ENCODE assay signal across 8 mouse cellular contexts in the genomic region with DNA sequence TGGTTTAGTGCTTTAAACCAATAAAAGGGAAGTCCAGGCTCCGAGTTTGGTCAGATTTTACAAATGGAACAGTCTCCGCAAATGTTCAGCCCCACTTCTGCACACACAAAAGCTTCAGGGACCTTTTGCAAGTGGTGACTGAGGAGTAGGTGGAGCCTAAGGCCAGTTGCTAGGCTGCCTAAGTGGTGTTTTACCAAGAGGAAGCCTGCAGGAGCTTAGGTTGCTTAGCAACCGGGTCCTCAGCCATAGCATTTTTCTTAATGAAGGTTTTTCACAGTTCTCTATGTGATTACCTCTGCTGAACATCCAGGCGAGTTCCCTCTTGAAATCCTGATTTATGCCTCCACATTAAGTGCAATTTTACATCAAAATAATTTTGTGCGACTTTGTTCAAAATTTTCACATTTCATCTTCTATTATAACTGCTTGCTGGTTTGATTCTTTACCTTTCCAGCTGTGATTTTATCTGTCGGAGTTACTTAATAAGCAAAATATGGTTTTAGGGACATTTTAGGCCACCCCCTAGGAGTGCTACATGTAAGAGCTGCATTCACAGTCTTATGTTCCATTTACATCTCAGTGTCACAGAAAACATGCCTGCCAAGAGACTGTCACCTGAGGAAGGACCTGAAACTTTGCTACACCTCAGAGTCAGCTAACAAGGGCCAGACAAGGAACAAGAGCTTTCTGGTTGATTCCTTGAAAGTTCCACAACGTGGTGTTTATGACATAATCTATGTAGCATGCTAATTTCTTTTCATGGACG.
DNase-seq lines count a peak whose midpoint lies in the region; ATAC-seq and TF ChIP-seq lines count a peak whose summit lies in the region.

No protein-coding gene starts in this region.

- H3K4me1 ChIP-seq in kidney, embryonic 16.5 days (ENCODE audit: insufficient read depth, low read length): no peaks in the 10 kb centered on the region
- no peaks in the 10 kb centered on the region for H3K4me1 ChIP-seq in kidney, adult 2 months (ENCODE audit: control insufficient read depth, insufficient read depth, low read length)
- peaks cover 13% of the 10 kb centered on the region for H3K4me1 ChIP-seq in forebrain, embryonic 12.5 days
- peaks cover 6% of the 10 kb centered on the region; the same call in 1 of the 2 replicates for H3K4me1 ChIP-seq in midbrain, postnatal 0 days (ENCODE audit: insufficient read depth, low read length)
- no peaks in the 10 kb centered on the region for H3K4me1 ChIP-seq in cerebellum, adult 2 months (ENCODE audit: control insufficient read depth, insufficient read depth, low read length)

- TF ChIP-seq CTCF in kidney, adult 2 months (conservative IDR thresholded peaks at IDR 0.05; ENCODE audit: insufficient read depth, insufficient read length, low read depth, low read length): no peak
- no peak for TF ChIP-seq CTCF in midbrain, postnatal 0 days (IDR thresholded peaks at IDR 0.05)
- TF ChIP-seq CTCF in cerebellum, adult 2 months (IDR thresholded peaks at IDR 0.05; ENCODE audit: borderline replicate concordance, insufficient read depth, low read depth, low read length): no peak

- H3K9ac ChIP-seq in kidney, embryonic 16.5 days (replicated peaks; ENCODE audit: low read length): no peak overlapping the region
- H3K9ac ChIP-seq in forebrain, embryonic 12.5 days: no peak overlapping the region
- 0 out of 2 replicates have a peak overlapping the region, but pooled peaks have one; percentile 8 for H3K9ac ChIP-seq in midbrain, postnatal 0 days (replicated peaks; ENCODE audit: low read length, poor library complexity, severe bottlenecking)

- peak; percentile 79; the same call in 1 of the 2 replicates for ATAC-seq in kidney, embryonic 16.5 days (ENCODE audit: low FRiP score, low TSS enrichment)
- peak; percentile 99 for ATAC-seq in forebrain, embryonic 12.5 days (ENCODE audit: low FRiP score)
- peak; percentile 95 for ATAC-seq in midbrain, postnatal 0 days (ENCODE audit: low FRiP score)

- H3K27me3 ChIP-seq in kidney, embryonic 16.5 days (ENCODE audit: insufficient read depth, low read length): no peaks in the 10 kb centered on the region
- H3K27me3 ChIP-seq in kidney, adult 2 months (replicated peaks; ENCODE audit: control insufficient read depth, insufficient read depth, low read length): no peaks in the 10 kb centered on the region
- H3K27me3 ChIP-seq in forebrain, embryonic 12.5 days: no peaks in the 10 kb centered on the region
- no peaks in the 10 kb centered on the region for H3K27me3 ChIP-seq in midbrain, postnatal 0 days (ENCODE audit: insufficient read depth, low read length)
- no peaks in the 10 kb centered on the region for H3K27me3 ChIP-seq in cerebellum, adult 2 months (ENCODE audit: control insufficient read depth, insufficient read depth, low read length)

- TF ChIP-seq POLR2A in kidney, adult 2 months (IDR thresholded peaks at IDR 0.05; ENCODE audit: low read depth, low read length): no peak
- no peak for TF ChIP-seq POLR2A in cerebellum, adult 2 months (IDR thresholded peaks at IDR 0.05; ENCODE audit: borderline replicate concordance, insufficient read depth, low read length)

- H3K4me2 ChIP-seq in kidney, embryonic 16.5 days (replicated peaks; ENCODE audit: low read depth, low read length): no peak overlapping the region
- peak overlapping the region; percentile 21; the same call in 1 of the 2 replicates for H3K4me2 ChIP-seq in forebrain, embryonic 12.5 days
- H3K4me2 ChIP-seq in midbrain, postnatal 0 days (ENCODE audit: low read depth, low read length, poor library complexity, severe bottlenecking): 0 out of 2 replicates have a peak overlapping the region, but pooled peaks have one; percentile 4

- H3K27ac ChIP-seq in kidney, embryonic 16.5 days (ENCODE audit: low read length): no peak overlapping the region
- no peak overlapping the region for H3K27ac ChIP-seq in kidney, adult 2 months (ENCODE audit: insufficient read depth, low read depth, low read length)
- H3K27ac ChIP-seq in forebrain, embryonic 12.5 days: peak overlapping the region; percentile 90
- peak overlapping the region; percentile 78 for H3K27ac ChIP-seq in midbrain, postnatal 0 days (ENCODE audit: low read depth, low read length)
- H3K27ac ChIP-seq in cerebellum, adult 2 months (ENCODE audit: insufficient read depth, low read length): no peak overlapping the region

- no peak for DNase-seq in kidney, adult 2 months
- peak; percentile 26 to 49 for DNase-seq in layer of hippocampus, postnatal 10 days (ENCODE audit: low spot score in 2 of 2)
- peak; percentile 95 for DNase-seq in midbrain, postnatal 0 days (ENCODE audit: low spot score)
- DNase-seq in gastrocnemius, postnatal 10 days: no peak
- no peak for DNase-seq in cerebellum, adult 2 months
- DNase-seq in ovary, postnatal 36 days (ENCODE audit: low spot score): no peak

- WGBS in kidney, embryonic 16.5 days: 47% methylated on average over 8 of the region's 8 CpGs
- 42% methylated on average over 8 of the region's 8 CpGs for WGBS in kidney, adult 2 months
- WGBS in forebrain, embryonic 12.5 days: 10% methylated on average over 8 of the region's 8 CpGs
- 7% methylated on average over 8 of the region's 8 CpGs for WGBS in midbrain, postnatal 0 days
- whole genome bisulfite sequencing in cerebellum, adult 2 months: 29% methylated on average over 8 of the region's 8 CpGs

- H3K9me3 ChIP-seq in kidney, embryonic 16.5 days (ENCODE audit: low read length): no peaks in the 10 kb centered on the region
- no peaks in the 10 kb centered on the region for H3K9me3 ChIP-seq in forebrain, embryonic 12.5 days
- H3K9me3 ChIP-seq in midbrain, postnatal 0 days (ENCODE audit: low read length): no peaks in the 10 kb centered on the region

- H3K36me3 ChIP-seq in kidney, embryonic 16.5 days (ENCODE audit: insufficient read depth, low read length): no peaks in the 10 kb centered on the region
- H3K36me3 ChIP-seq in kidney, adult 2 months (ENCODE audit: control insufficient read depth, insufficient read depth, low read length): no peaks in the 10 kb centered on the region
- H3K36me3 ChIP-seq in forebrain, embryonic 12.5 days (replicated peaks): no peaks in the 10 kb centered on the region
- no peaks in the 10 kb centered on the region for H3K36me3 ChIP-seq in midbrain, postnatal 0 days (ENCODE audit: insufficient read depth, low read length)

- H3K4me3 ChIP-seq in kidney, embryonic 16.5 days (ENCODE audit: low read length): no peak overlapping the region
- H3K4me3 ChIP-seq in kidney, adult 2 months (ENCODE audit: insufficient read depth, low read depth, low read length): no peak overlapping the region
- no peak overlapping the region for H3K4me3 ChIP-seq in forebrain, embryonic 12.5 days (replicated peaks)
- no peak overlapping the region for H3K4me3 ChIP-seq in midbrain, postnatal 0 days (ENCODE audit: low read depth, low read length)
- H3K4me3 ChIP-seq in cerebellum, adult 2 months (replicated peaks; ENCODE audit: insufficient read depth, low read depth, low read length): no peak overlapping the region

Comparison
In these comparisons a context has a peak if more than half of its experiments do, and no peak if none do; other contexts are left out.
1. H3K27ac ChIP-seq: peak in forebrain, embryonic 12.5 days (single experiment) and midbrain, postnatal 0 days (single experiment); none in kidney, embryonic 16.5 days (single experiment), kidney, adult 2 months (single experiment) and cerebellum, adult 2 months (single experiment).
2. DNase-seq: peak in layer of hippocampus, postnatal 10 days (2 of 2) and midbrain, postnatal 0 days (single experiment); none in kidney, adult 2 months (single experiment), gastrocnemius, postnatal 10 days (single experiment), cerebellum, adult 2 months (0 of 2) and ovary, postnatal 36 days (single experiment).
3. Peak in every context shown above with its lines, with median percentiles within 50 percentile points of each other: ATAC-seq.